ENCODE assay signal across 23 mouse cellular contexts in genomic region chr2:8012826-8013225, GRCm38 (mm10).
A peak's percentile ranks its signal among the peaks of the same experiment; 100 is the strongest.
DNase-seq lines count a peak whose midpoint lies in the region; ATAC-seq and TF ChIP-seq lines count a peak whose summit lies in the region.
"Had no signal": no experiment of that assay in that cellular context is flagged by ENCODE, and none has a peak within 500 bp of the region (broad histone marks: within the 10 kb centered on the region; RNA-seq: fewer than 3 reads in every experiment).

No protein-coding gene starts in this region.

- H3K4me1 ChIP-seq in olfactory bulb, adult 2 months (ENCODE audit: control insufficient read depth, insufficient read depth, low read length) = no peaks in the 10 kb centered on the region
- no peaks in the 10 kb centered on the region for H3K4me1 ChIP-seq in lung, postnatal 0 days (ENCODE audit: insufficient read depth, low read depth, low read length)
- no peaks in the 10 kb centered on the region for H3K4me1 ChIP-seq in limb, embryonic 10.5 days
- H3K4me1 ChIP-seq: embryonic facial prominence, embryonic 13.5 days; heart, embryonic 13.5 days; limb, embryonic 13.5 days; liver, embryonic 13.5 days; midbrain, embryonic 10.5 days had no signal

- 40% methylated on average over 6 of the region's 6 CpGs for WGBS in olfactory bulb, adult 2 months
- 81% methylated on average over 6 of the region's 6 CpGs for WGBS in lung, postnatal 0 days
- WGBS in limb, embryonic 10.5 days = 89% methylated on average over 6 of the region's 6 CpGs

- ATAC-seq in lung, postnatal 0 days = no peak
- ATAC-seq: forebrain, embryonic 14.5 days had no signal

- H3K36me3 ChIP-seq in lung, postnatal 0 days (ENCODE audit: insufficient read depth, low read length) = no peaks in the 10 kb centered on the region
- H3K36me3 ChIP-seq in limb, embryonic 10.5 days = no peaks in the 10 kb centered on the region
- H3K36me3 ChIP-seq: embryonic facial prominence, embryonic 13.5 days; heart, embryonic 13.5 days; limb, embryonic 13.5 days; liver, embryonic 13.5 days; midbrain, embryonic 10.5 days had no signal

- H3K9ac ChIP-seq in lung, postnatal 0 days (replicated peaks; ENCODE audit: low read depth) = no peak overlapping the region
- H3K9ac ChIP-seq: embryonic facial prominence, embryonic 13.5 days; heart, embryonic 13.5 days; hindbrain, embryonic 14.5 days; limb, embryonic 13.5 days; liver, embryonic 13.5 days; lung, embryonic 14.5 days had no signal

- no peaks in the 10 kb centered on the region for H3K27me3 ChIP-seq in lung, postnatal 0 days (replicated peaks; ENCODE audit: insufficient read depth, low read length)
- H3K27me3 ChIP-seq in limb, embryonic 10.5 days (ENCODE audit: low read depth, poor library complexity, severe bottlenecking) = no peaks in the 10 kb centered on the region
- H3K27me3 ChIP-seq: embryonic facial prominence, embryonic 13.5 days; heart, embryonic 13.5 days; limb, embryonic 13.5 days; liver, embryonic 13.5 days had no signal

- peak overlapping the region; percentile 64 for H3K27ac ChIP-seq in olfactory bulb, adult 2 months (ENCODE audit: insufficient read depth, low read depth, low read length)
- no peak overlapping the region for H3K27ac ChIP-seq in lung, postnatal 0 days (ENCODE audit: low read length)
- no peak overlapping the region for H3K27ac ChIP-seq in limb, embryonic 10.5 days
- H3K27ac ChIP-seq: embryonic facial prominence, embryonic 13.5 days; gastrocnemius, adult 2 months; heart, embryonic 13.5 days; hindbrain, embryonic 14.5 days; limb, embryonic 13.5 days; liver, embryonic 13.5 days; macrophage; midbrain, embryonic 10.5 days had no signal

- no peak overlapping the region for H3K4me3 ChIP-seq in olfactory bulb, adult 2 months (ENCODE audit: insufficient read depth, low read depth, low read length)
- no peak overlapping the region for H3K4me3 ChIP-seq in lung, postnatal 0 days (ENCODE audit: low read depth, low read length)
- H3K4me3 ChIP-seq in limb, embryonic 10.5 days = no peak overlapping the region
- H3K4me3 ChIP-seq: embryonic facial prominence, embryonic 13.5 days; gastrocnemius, adult 2 months; heart, embryonic 13.5 days; limb, embryonic 13.5 days; liver, embryonic 13.5 days; midbrain, embryonic 10.5 days had no signal

- DNase-seq in layer of hippocampus, adult 11-12 months (ENCODE audit: low spot score) = peak; percentile 22
- DNase-seq in layer of hippocampus, adult 9-10 months (ENCODE audit: low spot score) = no peak
- peak; percentile 94 for DNase-seq in brain, adult 2 months (ENCODE audit: low read depth, low spot score)
- peak; percentile 41 for DNase-seq in layer of hippocampus, adult 9-11 months
- no peak for DNase-seq in lung, postnatal 0 days (ENCODE audit: low spot score)
- no peak for DNase-seq in limb, embryonic 10.5 days (ENCODE audit: low spot score)
- no peak for DNase-seq in thymus, postnatal 25 days
- DNase-seq: adrenal gland, adult 2 months; cerebellum, adult 9-10 months; gastrocnemius, adult 2 months; kidney, adult 8-10 months; kidney, postnatal 14 days; liver, embryonic 13.5 days; lung, embryonic 14.5 days; thymus, adult 2 months had no signal

- TF ChIP-seq EP300 in lung, postnatal 0 days (IDR thresholded peaks at IDR 0.05) = no peak

- H3K9me3 ChIP-seq in lung, postnatal 0 days (ENCODE audit: low read length) = no peaks in the 10 kb centered on the region
- no peaks in the 10 kb centered on the region for H3K9me3 ChIP-seq in limb, embryonic 10.5 days (replicated peaks)
- H3K9me3 ChIP-seq: embryonic facial prominence, embryonic 13.5 days; heart, embryonic 13.5 days; limb, embryonic 13.5 days; liver, embryonic 13.5 days; midbrain, embryonic 10.5 days had no signal

- no peak overlapping the region for H3K4me2 ChIP-seq in lung, postnatal 0 days (replicated peaks; ENCODE audit: low read depth, low read length)
- H3K4me2 ChIP-seq: embryonic facial prominence, embryonic 13.5 days; heart, embryonic 13.5 days; hindbrain, embryonic 14.5 days; limb, embryonic 13.5 days; liver, embryonic 13.5 days; lung, embryonic 14.5 days had no signal

- TF ChIP-seq POLR2A in olfactory bulb, adult 2 months (IDR thresholded peaks at IDR 0.05; ENCODE audit: insufficient read depth, low read depth, low read length) = no peak

- TF ChIP-seq CTCF in olfactory bulb, adult 2 months (IDR thresholded peaks at IDR 0.05; ENCODE audit: insufficient read depth, low read depth, low read length) = no peak
- no peak for TF ChIP-seq CTCF in lung, postnatal 0 days (IDR thresholded peaks at IDR 0.05)

Comparison
In these comparisons a context has a peak if more than half of its experiments do, and no peak if none do; other contexts are left out.
1. DNase-seq: peak in layer of hippocampus, adult 11-12 months (single experiment), brain, adult 2 months (single experiment) and layer of hippocampus, adult 9-11 months (single experiment); none in layer of hippocampus, adult 9-10 months (single experiment), lung, postnatal 0 days (single experiment), limb, embryonic 10.5 days (single experiment) and thymus, postnatal 25 days (single experiment).